Mouse (Mus musculus): Measurements from ENCODE around the gene Ryr3.

- TF ChIP-seq HCFC1 (IDR thresholded peaks at IDR 0.05; ENCODE audit: borderline replicate concordance, insufficient read depth, low read length) (no peak), CHD2 (IDR thresholded peaks at IDR 0.05; ENCODE audit: low read depth, low read length) (no peak), ZNF384 (IDR thresholded peaks at IDR 0.05; ENCODE audit: low read depth, low read length) (no peak)
Observed at GRCm38 (mm10) chr2:113187158-113187557, 29.7 kb downstream of the Ryr3 start.
